Mouse (Mus musculus): ENCODE measurements around the gene Phox2b.

- TF ChIP-seq POLR2A (IDR thresholded peaks at IDR 0.05; ENCODE audit: borderline replicate concordance, insufficient read depth, low read length) (no peak), CTCF (IDR thresholded peaks at IDR 0.05; ENCODE audit: borderline replicate concordance, insufficient read depth, low read depth, low read length) (no peak)
These were observed 2.3 kb upstream of the Phox2b start for GRCm38 (mm10) chr5:67101395-67101760.

All from cerebellum, adult 2 months (tissue).